Mouse (Mus musculus) Muller cell, postnatal 12 days (primary cell): ENCODE results near the gene Stt3b.

ENCODE experiments used
- DNase-seq: peaks from one replicate; pipeline ENCODE4 v3.0.0-alpha.2; 2015; ENCODE audit errors: inconsistent ontology term

The Stt3b gene

DNA sequence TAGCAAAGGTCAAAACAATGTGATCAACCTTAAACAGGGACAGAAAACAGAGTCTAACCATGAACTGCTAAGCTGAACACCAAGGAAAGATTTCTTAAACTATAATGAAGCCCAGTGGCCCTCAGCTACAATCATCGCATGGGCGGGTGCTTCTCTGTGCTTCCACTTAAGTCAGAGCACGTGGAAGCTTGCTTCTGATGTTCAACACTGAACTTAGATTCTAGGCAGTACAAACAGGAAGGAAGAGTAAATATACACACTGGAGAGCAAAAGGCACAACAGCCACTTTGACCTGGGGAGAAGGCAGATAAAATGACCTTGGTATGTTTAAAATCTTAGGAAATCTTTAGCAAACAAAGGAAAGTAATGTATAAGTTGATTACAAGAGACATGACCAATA is 38.7 kb downstream of the Stt3b start:
- DNase-seq, result no peak

DNA sequence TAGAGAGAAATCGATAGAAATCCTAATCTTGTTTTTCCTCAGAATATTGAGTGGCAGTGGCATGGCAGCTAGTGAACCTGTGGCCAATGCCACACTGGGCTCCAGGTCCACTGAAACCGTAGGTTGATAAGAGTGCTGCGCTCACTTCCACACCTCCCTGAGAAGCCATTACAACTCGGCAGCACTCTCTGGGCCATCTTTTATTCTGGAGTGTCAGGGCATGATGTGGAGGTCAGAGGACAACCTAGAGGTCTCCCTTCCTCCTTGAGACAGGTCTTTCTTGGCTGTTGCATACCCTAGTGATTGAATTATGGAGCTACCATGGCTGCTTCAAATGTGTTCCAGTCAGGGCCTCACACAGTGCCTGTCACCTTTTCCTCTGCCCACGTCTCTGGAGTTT is 48.3 kb downstream of the Stt3b start:
- no peak for DNase-seq

DNA sequence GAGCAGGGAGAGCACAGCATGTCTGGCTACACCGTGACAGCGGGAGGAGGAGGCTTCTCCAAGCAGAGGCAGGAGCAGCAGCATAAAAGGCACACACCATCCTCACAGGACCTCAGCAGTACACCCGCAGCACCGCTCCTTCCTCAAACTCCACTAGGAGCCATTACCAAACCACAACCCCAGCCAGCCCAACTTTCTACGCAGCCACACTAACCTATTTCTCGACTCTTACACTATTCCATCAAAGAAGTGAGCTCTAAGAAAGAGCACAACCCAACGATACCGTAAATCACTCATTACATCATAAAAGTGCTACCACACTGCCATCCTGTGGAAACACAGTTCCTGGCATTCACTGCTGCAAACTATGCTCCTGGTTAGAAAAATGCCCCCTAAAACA is 48.8 kb downstream of the Stt3b start:
- no peak for DNase-seq

DNA sequence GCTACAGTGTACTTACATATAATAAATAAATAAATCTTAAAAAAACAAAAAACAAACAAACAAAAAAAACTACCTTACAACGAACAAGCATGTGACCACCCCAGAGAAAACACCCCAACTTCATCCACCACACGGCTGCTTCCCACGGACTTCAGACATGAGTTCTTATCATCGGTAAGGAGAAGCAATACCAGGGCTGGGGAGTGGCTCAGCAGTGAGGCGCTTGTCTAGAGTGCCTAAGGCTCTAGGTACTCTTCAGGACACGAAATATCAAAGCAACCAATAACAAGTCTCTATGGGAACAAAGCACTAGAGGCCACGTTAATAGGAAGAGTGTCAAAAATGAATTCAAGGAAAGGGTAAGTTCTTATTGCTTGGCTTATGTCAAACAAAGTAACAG is 49.8 kb downstream of the Stt3b start:
- no peak for DNase-seq

DNA sequence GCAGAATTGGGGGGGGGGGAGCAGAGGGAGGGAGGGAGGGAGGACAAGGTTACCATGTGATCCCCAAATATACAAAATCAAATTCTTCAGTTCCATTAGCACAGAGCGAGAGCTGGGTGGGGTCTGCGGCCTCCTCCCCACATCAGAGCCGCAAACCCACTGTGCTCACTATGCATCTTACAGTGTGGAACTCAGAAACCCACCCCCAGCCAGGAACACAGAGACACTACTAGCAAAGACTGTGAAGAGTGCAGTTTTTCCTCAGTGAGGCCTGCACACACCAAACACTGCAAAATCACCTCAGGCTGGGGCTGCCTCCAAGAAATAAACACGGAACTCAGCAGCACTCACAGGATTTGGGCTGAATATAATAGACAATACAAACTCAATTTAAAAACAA is 50.4 kb downstream of the Stt3b start:
- DNase-seq, result no peak

DNA sequence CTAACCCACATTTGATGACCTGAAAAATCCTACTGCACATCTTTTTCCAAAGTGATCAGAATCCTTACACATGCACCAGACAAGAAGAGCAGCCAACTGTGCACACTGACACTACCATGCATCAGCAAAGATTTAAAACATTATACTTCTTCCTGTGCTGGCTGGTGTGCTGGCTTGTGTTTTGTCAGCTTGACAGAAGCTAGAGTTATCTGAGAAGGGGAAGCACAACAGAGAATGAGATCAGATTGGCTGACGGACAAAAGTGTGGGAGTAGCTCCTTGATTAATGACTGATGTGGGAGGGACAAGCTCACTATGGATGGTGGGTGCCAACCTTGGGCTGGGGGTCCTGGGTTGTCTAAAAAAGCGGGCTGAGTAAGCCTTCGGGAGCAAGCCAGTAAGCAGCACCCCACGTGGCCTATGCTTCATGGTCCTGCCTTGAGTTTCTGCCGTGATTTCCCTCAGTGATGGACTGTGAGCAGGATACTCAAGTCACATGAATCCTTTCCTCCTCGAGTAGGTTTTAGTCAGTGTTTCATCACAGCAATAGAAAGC is 52.4 kb downstream of the Stt3b start:
- no peak for DNase-seq

DNA sequence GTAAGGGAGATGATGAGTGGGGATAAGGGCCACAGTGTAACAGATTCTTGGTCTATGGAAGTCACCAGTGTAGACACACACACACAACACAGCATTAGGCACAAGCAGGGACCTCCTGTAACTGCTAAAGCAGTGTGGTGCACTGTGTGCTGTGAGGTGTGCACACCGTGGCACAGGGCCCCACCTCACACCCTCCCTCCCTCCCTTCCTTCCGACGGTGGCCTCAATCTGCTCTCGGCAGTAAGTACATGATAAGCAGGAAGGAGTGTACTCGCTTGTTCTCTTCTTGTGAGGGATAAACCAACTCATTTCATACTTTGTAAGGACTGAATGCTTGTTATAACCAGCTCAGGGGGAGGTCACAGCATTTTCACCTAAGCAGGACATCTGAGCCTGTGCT is 61.1 kb downstream of the Stt3b start:
- DNase-seq, result no peak

DNA sequence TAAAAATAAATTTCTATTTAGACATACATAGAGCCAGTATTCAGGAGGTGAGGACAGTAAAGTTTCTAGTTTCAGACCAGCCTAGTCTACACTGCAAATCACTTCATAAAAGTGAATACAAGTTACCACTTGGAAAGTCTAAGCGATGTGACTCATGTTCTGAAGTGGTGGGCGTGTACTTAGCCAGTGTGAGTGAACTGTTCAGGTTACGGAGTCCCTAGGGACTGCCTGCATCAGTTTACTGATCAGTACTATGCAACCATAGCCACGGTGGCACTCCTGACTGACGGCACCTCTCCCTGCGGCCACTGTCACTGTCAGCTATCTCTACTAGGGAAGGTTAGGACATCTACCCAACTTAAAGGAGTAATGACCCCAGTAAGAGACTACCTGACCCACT is 65.1 kb downstream of the Stt3b start:
- no peak for DNase-seq

DNA sequence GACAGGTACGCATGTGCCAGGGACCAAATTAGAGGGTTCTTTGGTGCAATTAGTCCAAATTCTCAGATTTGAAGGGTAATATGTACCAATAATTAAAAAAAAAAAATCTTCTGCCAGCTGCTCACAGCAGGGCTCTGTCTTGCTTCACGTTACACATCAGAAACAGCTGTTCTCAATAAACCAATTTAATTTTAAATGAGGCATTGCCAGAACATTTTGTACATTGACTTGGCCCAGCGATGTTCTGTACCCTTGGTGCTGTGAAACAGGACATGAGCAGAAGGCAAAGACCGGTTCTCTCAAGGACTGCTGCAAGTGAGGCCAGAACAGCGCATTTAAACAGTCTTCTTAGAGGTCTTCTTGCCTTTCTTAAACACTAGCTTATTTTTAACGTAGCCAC is 66.6 kb downstream of the Stt3b start:
- DNase-seq, result no peak

DNA sequence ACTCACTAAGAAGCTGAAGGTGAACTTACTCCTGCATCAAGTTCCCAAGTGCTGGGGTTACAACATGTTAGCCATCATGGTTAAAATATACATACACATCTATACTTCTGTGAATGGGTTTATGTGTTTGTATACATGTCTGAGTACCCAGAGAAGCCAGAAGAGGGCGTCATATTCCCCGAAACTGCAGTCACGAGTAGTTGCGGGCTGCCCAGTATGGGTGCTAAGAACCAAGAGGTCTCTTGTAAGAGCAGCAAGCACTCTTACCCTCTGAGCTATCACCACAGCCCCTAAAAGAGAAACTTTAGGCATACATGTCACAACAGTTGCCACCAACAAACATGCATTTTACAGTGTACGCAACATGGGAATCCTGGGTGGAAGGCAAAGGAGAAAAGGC is 70.4 kb downstream of the Stt3b start:
- DNase-seq, result no peak

DNA sequence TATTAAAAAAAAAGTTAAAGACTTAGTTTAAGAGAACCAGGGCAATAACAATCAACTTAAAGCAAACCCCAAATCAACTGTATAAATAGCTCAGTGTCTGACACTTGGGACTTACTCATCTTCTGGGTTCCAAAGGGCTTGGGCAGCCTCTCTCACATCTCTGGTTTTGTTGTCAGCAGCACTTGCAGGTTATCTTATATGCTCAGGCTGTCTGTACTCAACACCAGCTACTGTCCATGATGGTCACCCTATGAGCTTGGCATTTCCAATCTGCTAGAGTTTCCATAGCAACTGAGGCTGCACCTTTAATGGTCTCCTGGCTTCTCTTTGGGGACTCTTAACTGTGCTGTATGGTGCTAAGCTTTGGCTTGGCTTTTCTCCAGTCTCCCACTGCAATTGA is 72.3 kb downstream of the Stt3b start:
- no peak for DNase-seq

DNA sequence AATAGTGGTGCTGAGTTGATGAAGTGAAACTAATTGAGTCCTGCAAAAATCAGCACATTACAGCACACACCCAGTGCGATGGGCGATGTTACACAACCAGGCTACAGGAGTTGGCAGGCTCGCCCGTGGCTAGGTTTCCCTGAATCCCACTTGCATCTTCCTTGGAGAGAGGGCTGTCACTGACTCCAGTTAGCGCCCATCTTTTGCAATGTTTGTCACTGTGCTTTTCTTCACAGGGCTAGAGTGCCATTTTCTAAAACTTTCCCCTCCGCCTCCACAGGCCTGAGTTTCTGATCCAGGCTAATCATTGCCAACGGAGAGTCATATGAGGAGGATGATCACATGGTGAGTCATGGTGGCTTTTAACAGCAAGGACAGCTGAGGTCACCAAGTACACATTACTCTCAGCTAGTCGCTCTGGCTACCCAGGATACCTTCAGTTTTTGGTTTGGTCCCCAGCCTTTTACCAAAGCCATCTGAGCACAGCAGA is 73.8 kb downstream of the Stt3b start:
- DNase-seq, result peak; percentile 78

DNA sequence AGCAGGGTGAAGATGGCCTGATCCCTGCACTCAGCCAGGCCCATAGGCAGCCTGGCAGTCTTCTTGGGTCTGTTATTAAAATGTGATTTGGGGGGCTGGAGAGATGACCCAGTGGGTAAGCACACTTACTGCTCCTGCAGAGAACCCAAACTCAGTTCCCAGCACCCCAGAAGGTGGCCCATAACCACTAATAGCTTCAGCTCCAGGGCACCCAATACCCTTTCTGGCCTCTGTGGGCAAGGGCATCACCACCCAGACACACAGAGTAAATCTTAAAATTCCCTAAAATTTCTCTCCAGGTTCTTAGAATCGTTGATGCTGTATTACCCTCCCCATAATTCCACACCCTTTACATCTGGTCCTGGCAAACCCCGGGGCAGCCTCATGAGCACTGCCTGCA is 75.7 kb downstream of the Stt3b start:
- DNase-seq, result no peak

DNA sequence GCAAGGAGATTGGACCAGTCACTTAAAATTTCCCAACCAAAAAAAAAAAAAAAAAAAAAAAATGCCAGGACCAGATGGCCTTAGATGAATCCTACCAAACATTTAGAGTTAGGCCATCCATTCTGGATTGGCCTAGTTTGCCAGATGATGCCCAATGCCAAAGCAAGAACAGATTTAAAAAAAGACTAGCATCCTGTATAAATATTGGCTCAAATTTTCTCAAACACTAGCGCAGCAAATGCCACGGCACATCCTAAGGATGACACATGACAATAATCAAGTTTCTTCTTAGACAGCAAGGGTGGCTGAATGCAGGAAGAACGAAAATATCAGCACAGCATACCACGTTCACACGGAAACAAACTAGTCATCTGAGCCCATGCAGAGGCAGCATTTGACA is 76.5 kb downstream of the Stt3b start:
- DNase-seq, result no peak

DNA sequence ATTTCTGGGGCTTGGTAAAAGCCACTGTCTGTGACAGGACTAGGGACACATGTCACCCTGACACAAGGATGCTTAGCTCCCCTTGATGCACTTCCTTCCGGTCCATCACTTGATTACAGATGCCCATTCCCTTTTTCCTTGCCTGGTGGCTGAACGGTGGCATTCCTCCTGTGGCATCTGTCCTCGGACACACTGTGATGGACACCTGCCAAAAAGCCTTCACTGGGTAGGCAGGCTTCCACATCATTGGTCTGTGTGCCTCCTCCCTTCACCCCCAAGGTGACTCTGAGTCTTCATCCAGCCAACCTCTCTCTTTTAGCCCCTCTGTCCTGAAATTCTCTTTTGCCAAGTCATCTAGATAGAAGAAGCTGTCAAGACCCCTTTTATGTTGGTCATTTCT is 78.7 kb downstream of the Stt3b start:
- DNase-seq, result no peak

DNA sequence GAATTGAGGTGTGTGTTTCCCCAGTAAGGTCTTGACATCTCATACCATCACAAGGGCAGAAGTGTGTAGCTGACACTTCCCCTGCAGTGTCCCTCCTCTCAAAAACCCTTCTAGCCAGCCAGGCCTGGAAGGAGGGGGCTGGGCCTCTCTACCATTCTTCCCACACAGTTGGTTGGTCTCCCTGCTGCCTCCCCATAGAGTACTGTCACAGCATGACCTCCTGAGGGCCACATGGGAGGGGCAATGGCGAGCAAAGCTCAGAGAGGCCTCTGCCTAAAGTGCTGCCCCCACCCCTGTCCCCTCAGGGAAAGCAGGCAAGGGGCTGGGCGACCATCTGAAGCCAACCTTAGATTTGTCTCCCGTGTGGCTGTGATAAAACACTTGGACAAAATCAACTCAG is 80.1 kb downstream of the Stt3b start:
- no peak for DNase-seq

DNA sequence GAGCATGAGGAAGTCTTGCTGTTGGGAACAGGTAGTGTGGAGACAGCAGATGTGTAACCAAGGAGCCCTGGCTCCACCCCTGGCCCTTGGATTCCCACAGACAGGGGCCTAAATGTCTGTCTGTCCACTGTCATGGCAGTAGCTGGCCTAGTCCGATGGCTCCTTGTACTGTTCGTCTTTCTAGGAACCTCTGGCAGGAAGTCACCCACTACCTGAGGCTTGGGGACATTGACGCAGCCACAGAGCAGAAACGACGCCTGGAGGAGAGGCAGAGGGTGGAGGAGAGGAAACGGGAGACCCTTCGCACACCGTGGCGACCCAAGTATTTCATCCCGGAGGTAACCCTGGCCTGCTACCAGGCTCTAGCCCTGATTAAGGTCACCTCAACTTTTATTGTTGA is 80.5 kb downstream of the Stt3b start:
- no peak for DNase-seq

DNA sequence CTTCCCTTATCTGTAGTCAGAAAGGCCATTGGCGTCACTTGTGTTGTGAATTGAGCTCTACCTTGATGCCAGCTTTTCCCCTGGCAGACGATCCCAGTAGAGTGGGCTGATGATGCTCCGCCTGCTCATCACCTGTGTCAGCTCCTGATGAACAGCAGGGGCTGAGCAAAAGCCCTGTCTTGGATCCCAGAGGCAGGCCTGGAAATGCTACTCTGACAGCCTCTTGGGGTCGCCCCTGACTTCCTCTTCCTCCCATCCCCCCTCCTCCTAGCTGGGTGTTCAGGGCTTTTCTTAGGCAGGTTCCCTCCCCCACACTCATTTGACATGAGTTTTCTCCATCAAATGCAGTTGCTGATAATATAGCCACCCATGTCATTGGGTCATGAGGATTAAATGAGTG is 81.1 kb downstream of the Stt3b start:
- DNase-seq, result no peak

DNA sequence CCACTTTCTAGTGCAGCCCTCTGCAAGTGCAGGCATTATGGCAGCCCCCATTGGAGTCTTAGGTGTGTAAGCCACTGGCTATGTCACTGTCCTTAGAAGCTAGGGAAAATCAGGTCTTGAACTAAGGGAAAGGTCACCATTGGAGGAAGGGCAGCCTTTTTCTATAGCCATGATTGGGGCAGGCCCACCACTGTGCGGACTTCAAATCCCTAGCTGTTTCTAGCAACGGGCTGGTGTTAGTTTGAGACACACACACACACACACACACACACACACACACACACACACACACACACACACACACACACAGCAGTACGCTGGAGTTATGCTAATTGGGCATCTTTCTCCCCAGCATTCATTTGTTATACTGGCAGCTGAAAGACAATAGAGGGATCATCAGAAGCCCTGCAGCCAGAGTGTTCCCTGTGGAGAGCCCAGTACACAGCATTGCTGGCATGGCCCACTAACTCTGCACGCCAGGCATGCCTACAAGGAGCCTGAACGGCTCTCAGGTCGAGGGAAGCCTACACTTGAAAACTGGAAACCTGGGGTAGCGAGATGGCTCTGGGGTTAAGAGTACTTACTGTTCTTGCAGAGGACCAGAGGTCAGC is 85.4 kb downstream of the Stt3b start:
- peak; percentile 45 for DNase-seq

DNA sequence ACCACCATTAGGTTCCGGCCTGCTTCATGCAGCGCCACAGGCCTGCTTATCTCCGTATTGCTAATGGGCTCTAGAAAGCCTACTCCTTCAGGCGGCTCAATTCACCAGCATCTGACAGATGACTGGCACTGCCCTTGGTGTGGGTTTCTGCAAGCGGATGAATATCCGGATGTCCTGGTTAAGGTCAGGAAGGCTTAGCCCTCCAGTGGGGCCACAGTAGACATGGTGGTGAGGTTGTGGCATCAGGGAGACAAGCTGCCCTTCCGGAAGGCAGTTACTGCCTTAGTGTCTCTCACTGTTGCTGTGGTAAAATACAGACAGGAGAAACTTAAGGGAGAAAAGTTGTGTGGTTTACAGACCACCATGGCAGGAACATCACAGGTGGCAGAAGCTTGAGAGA is 89.0 kb downstream of the Stt3b start:
- DNase-seq, result no peak

DNA sequence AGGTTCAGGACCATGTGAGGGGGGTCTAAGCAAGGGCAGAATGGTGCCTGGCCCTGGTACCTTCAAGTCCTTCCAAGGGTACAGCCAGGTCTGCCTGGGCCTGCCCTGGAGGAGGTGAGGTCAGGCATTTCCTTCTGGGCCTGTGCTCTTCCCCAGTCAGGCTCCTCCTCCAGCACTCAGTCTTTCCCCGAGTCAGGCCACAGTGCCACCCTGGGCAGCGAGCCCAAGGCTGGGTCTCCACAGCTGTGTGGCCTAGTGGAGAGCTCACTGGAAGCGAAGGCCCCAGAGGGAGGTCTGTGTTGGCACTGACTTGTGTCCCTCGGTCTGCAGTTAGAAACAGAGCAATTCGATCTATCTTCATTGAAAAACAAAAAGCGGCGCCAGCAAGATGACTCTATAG is 89.8 kb downstream of the Stt3b start:
- no peak for DNase-seq

DNA sequence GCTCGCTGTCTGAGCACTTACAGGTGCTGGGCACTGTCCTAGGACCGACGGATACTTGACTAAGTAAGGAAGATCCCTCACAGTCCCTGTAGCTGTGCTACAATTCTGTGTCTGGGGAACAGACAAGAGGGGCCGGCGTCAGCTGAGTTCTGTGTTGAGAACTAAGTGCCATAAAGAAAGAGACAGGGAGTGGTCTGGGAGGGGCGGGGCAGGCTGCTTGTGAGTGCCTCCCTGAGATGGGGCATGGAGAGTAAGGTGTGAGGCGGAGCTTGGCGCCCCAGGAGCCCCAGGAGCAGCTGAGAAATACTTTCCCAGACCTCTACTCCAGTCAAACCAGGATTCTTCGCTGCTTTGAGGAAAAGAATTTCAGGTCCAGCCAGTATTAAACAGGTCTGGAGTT is 92.2 kb downstream of the Stt3b start:
- DNase-seq, result no peak

DNA sequence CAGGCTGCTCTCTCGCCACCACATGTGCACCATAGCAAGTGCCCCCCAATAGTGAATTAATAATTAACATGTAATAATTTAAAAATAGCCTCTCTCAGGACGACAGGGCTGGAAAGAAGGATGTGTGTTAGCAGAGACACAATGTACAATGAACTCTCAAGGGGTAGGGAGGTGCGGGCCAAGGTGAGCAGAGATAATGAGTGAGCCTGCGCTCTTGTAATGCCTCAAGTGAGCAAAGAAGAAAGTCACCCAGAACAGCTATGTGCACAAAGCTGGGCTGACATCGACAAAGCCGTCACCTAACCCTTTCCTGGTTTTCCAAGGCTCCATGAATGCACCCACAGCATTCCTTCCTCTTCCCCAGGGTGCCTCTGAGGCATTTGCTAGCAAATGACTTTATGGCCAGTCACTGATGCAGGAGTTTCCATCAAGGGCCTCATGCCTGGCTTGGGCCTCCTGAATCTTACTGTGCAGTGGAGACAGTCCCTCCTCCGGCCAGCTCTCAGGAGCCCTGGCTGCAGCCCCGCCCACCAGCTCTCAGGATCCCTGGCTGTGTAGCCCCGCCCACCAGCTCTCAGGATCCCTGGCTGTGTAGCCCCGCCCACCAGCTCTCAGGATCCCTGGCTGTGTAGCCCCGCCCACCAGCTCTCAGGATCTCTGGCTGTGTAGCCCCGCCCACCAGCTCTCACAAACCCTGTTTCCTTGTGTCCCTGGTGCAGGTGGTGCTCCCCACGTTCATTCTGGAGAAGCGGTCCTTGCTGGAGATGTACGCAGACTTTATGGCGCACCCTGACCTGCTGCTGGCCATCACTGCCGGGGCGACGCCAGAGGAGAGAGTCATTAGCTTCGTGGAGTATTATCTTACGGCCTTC is 94.2 kb downstream of the Stt3b start:
- no peak for DNase-seq
